Mouse (Mus musculus): ENCODE results near the gene Trem1.

Trem1 gene

GRCm38 (mm10) chr17:48232518-48232917, at the start of gene Trem1:
Gene Trem1 (plus strand): TSS chr17:48232768.
- in situ Hi-C loops (cut with MboI; ENCODE audit: unreplicated experiment in 2 of 2), result no loop called here

GRCm38 (mm10) chr17:48185252-48185651, 47.3 kb upstream of the Trem1 start:
- in situ Hi-C loops (cut with MboI; ENCODE audit: unreplicated experiment in 2 of 2), result no loop called here

- in situ Hi-C loops (cut with MboI; ENCODE audit: unreplicated experiment in 2 of 2), result no loop called here
Measured at GRCm38 (mm10) chr17:48192366-48192765, 40.2 kb upstream of the Trem1 start.

- in situ Hi-C loops (cut with MboI; ENCODE audit: unreplicated experiment in 2 of 2), result no loop called here
Measured at GRCm38 (mm10) chr17:48203086-48203485, 29.5 kb upstream of the Trem1 start.

- in situ Hi-C loops (cut with MboI; ENCODE audit: unreplicated experiment in 2 of 2), result no loop called here
Measured at GRCm38 (mm10) chr17:48212596-48212995, 20.0 kb upstream of the Trem1 start.

GRCm38 (mm10) chr17:48213511-48213910, 19.1 kb upstream of the Trem1 start:
- in situ Hi-C loops (cut with MboI; ENCODE audit: unreplicated experiment in 2 of 2), result no loop called here

- in situ Hi-C loops (cut with MboI; ENCODE audit: unreplicated experiment in 2 of 2), result no loop called here
Measured at GRCm38 (mm10) chr17:48215429-48215828, 17.1 kb upstream of the Trem1 start.

GRCm38 (mm10) chr17:48230680-48231079, 1.9 kb upstream of the Trem1 start:
- in situ Hi-C loops (cut with MboI; ENCODE audit: unreplicated experiment in 2 of 2), result no loop called here

- in situ Hi-C loops (cut with MboI; ENCODE audit: unreplicated experiment in 2 of 2), result no loop called here
Measured at GRCm38 (mm10) chr17:48233789-48234188, 1.2 kb downstream of the Trem1 start.

- in situ Hi-C loops (cut with MboI; ENCODE audit: unreplicated experiment in 2 of 2), result no loop called here
Measured at GRCm38 (mm10) chr17:48234550-48234949, 2.0 kb downstream of the Trem1 start.

- in situ Hi-C loops (cut with MboI; ENCODE audit: unreplicated experiment in 2 of 2), result no loop called here
Measured at GRCm38 (mm10) chr17:48235773-48236370, 3.3 kb downstream of the Trem1 start.

GRCm38 (mm10) chr17:48237621-48238020, 5.1 kb downstream of the Trem1 start:
- in situ Hi-C loops (cut with MboI; ENCODE audit: unreplicated experiment in 2 of 2), result no loop called here

GRCm38 (mm10) chr17:48247221-48247928, 14.8 kb downstream of the Trem1 start, which contains the start of gene Trem3:
Gene Trem3 (plus strand): TSS chr17:48247777.
- in situ Hi-C loops (cut with MboI; ENCODE audit: unreplicated experiment in 2 of 2), result no loop called here

GRCm38 (mm10) chr17:48249039-48249438, 16.5 kb downstream of the Trem1 start:
- in situ Hi-C loops (cut with MboI; ENCODE audit: unreplicated experiment in 2 of 2), result no loop called here

GRCm38 (mm10) chr17:48249501-48249900, 16.9 kb downstream of the Trem1 start:
- in situ Hi-C loops (cut with MboI; ENCODE audit: unreplicated experiment in 2 of 2), result no loop called here

GRCm38 (mm10) chr17:48250631-48251030, 18.1 kb downstream of the Trem1 start:
- in situ Hi-C loops (cut with MboI; ENCODE audit: unreplicated experiment in 2 of 2), result no loop called here

- in situ Hi-C loops (cut with MboI; ENCODE audit: unreplicated experiment in 2 of 2), result no loop called here
Measured at GRCm38 (mm10) chr17:48256575-48256974, 24.0 kb downstream of the Trem1 start.

GRCm38 (mm10) chr17:48261868-48262267, 29.3 kb downstream of the Trem1 start:
- in situ Hi-C loops (cut with MboI; ENCODE audit: unreplicated experiment in 2 of 2), result loop anchor here in 1 of 2 experiments (5.0 kb wide), 1 partner anchor 340 kb away; no protein-coding TSS in a partner anchor

- in situ Hi-C loops (cut with MboI; ENCODE audit: unreplicated experiment in 2 of 2), result loop anchor here in 1 of 2 experiments (5.0 kb wide), 1 partner anchor 338 kb away; no protein-coding TSS in a partner anchor
Measured at GRCm38 (mm10) chr17:48263741-48264362, 31.3 kb downstream of the Trem1 start, which contains the start of gene Treml4. Gene Treml4 (plus strand): TSS chr17:48264295.

- in situ Hi-C loops (cut with MboI; ENCODE audit: unreplicated experiment in 2 of 2), result loop anchor here in 1 of 2 experiments (5.0 kb wide), 1 partner anchor 338 kb away; no protein-coding TSS in a partner anchor
Measured at GRCm38 (mm10) chr17:48264662-48265061, 32.1 kb downstream of the Trem1 start.

GRCm38 (mm10) chr17:48266138-48266537, 33.6 kb downstream of the Trem1 start:
- in situ Hi-C loops (cut with MboI; ENCODE audit: unreplicated experiment in 2 of 2), result no loop called here
